Mouse (Mus musculus): ENCODE data around the gene Tmtc1.

The Tmtc1 gene

DNA sequence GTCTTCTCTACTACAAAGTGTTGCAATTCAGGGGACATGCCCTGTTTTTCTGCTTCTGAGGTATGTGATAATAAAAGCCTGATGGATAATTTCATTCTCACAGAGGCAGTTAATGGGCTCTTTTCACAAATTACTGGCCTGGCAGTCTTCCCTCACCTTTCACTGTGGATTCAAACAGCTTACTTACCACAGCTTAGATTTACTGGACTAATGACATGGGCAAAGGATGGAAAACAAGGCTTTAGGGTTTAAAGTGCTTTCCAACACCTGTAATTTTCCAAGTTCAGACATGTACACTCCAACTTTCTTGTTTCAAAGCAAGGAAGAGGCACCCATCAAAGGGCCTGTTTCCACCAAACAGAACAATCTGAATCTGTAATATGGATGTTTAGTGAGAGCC lies 129.1 kb downstream of the Tmtc1 start:
- no peak for DNase-seq (ENCODE audit: low read depth, low spot score)

- no peak for DNase-seq (ENCODE audit: low read depth, low spot score)
Observed at GRCm38 (mm10) chr6:148310981-148311380, 133.2 kb downstream of the Tmtc1 start.

DNA sequence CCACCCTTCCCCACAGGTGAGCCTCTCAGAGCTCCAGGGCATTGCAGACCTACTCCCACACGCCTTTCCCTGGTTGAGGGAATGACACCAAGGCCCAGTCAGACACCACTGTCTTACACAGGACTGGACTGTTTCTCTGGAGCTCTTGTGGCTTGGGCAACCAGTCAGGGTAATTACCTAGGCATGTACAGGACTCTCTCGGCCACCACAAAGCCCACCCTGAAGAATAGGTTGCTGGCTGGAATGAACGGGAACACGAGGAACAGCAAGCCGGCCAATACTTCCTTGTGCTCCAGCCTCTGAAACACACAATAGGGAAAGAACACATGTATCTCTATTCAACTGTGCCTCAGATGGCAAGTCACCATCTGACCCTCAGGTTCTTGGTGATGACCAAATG lies 138.4 kb downstream of the Tmtc1 start:
- no peak for DNase-seq (ENCODE audit: low read depth, low spot score)

DNA sequence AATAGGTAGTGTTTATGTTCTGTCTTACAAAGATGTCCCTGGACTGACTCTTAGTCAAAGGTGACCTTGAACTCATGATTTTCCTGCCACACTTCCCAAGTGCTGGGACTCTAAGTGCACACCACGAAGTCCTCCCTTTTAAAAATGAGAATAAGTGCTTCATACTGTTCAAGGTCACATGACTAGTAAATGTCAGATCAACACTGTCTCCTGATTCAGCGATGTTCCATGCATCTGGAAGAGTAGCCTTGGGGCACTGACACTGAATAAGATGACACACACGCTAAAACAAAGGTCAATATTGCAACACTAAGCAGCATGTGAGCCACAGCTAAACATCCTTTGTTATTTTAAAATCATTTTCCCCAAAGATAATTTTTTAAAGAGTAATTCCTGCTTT lies 139.0 kb downstream of the Tmtc1 start:
- DNase-seq (ENCODE audit: low read depth, low spot score): no peak

GRCm38 (mm10) chr6:148302261-148302660 lies 141.9 kb downstream of the Tmtc1 start:
- no peak for DNase-seq (ENCODE audit: low read depth, low spot score)

GRCm38 (mm10) chr6:148297086-148297485 lies 147.1 kb downstream of the Tmtc1 start:
- DNase-seq (ENCODE audit: low read depth, low spot score): no peak

- DNase-seq (ENCODE audit: low read depth, low spot score): no peak
Observed at GRCm38 (mm10) chr6:148296418-148296817, 147.8 kb downstream of the Tmtc1 start.

DNA sequence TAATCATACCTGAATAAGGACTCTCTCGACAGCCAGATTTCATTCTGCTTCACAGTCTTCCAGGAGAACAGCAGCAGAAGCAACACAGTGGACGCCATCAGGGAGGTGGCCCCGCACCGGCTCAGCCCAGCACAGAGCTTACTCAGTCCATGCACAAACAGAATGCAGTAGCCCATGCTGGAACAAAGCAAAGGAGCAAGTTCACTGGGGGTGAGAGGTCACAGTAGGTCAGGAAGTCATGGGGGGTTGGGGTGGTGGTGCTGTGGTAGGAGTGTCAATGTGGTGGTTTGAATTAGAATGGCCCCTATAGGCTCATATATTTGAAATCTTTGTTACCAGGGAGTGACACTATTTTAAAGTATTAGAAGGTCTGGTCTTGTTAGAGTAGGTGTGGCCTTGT lies 149.7 kb downstream of the Tmtc1 start:
- no peak for DNase-seq (ENCODE audit: low read depth, low spot score)

DNA sequence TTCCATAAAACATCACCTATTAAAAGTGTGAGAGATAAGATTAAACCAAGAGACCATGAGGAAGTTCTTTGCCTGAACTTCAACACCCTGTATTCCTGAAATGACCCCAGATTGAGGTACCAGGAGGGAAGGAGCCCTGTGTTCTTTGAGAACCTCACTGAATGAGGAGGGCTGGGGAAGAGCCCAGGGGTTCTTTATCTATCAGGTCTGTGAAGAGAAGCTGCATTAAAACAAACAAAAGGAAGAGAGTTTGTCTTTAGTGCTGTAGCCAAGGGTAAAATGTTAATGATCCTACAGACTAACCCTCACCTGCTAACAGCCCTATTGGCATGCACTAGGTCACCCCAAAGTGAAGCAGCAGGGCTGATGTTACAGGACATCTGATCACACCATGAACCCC lies 153.3 kb downstream of the Tmtc1 start:
- no peak for DNase-seq (ENCODE audit: low read depth, low spot score)

DNA sequence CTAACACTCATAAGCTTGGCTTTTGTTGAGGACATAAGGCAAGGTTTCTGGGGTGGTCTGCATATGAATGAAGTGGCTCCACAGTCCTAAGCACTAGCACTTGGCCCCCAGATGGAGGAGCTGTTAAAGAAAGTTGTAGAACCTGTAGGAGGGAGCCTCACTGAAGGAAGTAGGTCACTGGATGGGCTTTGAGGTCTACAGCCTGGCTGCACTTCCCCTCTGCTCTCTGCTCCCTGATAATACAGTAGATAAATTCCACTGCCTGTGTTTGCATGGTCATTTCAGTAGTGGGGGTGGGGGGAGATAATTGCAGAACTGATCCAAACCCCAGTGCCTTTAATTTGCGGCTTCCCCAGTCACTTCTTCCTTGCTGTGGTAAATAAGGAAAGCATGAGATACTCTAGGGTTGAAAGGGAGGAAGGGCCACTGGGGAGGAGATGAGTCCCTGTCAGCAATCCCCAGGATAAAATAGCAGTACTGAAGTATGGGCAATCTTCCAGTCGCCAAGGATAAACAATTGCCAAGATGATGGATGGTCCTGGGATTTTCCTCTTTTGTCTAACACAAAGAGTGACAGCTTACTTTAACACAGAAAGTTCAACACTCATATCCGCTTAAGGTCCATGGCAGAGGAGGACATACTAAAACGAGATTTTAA lies 160.8 kb downstream of the Tmtc1 start:
- DNase-seq (ENCODE audit: low read depth, low spot score): no peak

- DNase-seq (ENCODE audit: low read depth, low spot score): no peak
Observed at GRCm38 (mm10) chr6:148279240-148279639, 164.9 kb downstream of the Tmtc1 start.

DNA sequence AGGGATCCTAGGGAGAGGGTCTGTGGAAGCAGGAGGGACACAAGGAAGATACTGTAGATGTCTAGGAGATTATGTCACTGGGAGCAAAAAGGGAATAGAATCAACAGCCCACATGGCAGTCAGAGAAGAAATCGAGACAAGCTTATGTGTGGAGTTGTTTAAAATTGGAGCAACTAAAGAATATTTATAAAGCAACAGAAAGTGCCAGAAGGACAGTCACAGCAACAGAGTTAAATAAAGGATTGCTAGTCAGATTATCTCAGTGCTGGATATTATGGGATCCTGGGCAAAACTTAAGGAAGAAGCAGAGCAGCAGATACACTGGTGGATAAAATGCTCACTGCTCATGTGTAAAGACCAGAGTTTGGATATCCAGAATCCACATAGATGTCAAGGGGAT lies 167.8 kb downstream of the Tmtc1 start:
- DNase-seq (ENCODE audit: low read depth, low spot score): no peak

DNA sequence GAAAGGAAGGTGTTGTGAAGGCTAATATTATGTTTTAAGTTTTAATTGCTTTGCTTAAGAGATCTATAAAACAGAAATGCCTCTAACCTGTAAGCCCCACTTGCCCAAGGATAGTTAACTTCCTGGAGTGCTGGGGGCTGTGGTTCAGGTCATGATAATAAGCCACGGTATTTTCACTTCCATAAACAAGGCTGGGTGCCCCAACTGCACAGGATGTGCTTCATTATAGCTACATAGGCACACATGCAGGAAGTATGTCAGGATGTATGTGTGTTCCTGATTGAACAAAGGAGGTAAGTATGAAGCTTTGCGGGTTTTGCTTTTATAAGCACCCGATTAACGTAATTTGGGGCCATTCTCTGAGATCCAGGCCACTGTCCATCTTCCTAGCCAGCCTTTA lies 169.1 kb downstream of the Tmtc1 start:
- no peak for DNase-seq (ENCODE audit: low read depth, low spot score)

DNA sequence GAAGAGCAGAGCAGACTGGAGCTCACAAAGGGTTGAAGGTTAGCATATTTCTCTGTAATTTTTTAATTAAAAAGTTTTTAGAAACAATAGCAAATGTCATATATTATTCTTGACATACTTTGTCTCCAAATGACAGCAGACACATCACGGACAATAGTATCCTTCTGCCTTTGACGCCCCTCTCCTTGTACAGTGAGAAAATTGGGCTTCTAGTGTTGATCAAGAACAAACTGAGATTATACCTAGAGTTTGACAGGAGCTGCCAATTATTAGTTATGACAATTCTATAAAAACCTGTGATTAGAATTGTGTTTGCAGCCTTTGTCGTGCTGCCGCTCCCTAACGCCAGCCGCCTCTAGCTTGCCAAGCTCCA lies 183.5 kb downstream of the Tmtc1 start:
- no peak for DNase-seq (ENCODE audit: low read depth, low spot score)

GRCm38 (mm10) chr6:148259979-148260728 lies 184.0 kb downstream of the Tmtc1 start:
- DNase-seq (ENCODE audit: low read depth, low spot score): no peak

DNA sequence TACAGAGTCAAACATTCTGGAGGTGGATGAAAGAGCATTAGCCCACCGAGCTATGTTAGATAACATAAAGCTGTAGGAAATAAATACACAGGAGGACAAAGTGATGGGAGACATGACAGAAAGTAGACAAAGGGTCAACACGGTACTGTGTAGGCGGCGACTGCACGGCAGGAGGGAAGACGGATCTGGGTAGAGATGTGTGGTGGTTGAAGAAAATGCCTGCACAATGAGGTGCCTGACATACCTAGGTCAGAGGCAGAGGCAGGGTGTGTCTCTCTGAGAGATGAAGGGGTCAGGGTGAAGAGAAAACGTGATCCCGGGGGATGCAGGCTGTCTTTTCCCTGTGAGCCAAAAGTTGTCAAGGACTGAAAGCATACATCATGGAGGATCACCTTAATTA lies 185.1 kb downstream of the Tmtc1 start:
- DNase-seq (ENCODE audit: low read depth, low spot score): no peak

- DNase-seq (ENCODE audit: low read depth, low spot score): no peak
Observed at GRCm38 (mm10) chr6:148257805-148258204, 186.4 kb downstream of the Tmtc1 start.

DNA sequence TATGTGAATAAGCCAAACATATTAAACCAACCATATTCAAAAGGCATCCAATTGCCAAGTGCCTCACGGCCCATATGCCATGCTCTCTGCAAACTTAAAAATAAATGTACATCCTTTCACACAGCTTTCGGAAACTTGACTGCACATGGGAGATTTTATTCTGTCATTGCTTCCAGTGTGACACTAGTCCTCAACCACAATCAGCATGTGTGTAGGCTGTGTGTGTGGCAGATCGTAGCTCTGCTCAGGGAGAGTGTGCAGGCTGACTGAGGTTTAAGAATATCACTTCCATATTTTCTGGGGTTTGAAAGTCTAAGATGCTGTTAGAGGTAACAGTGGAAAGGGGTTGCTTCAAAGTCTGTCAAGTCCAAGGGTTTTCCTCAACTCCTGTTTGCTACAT lies 188.1 kb downstream of the Tmtc1 start:
- DNase-seq (ENCODE audit: low read depth, low spot score): no peak

GRCm38 (mm10) chr6:148255395-148256053 lies 188.7 kb downstream of the Tmtc1 start:
- DNase-seq (ENCODE audit: low read depth, low spot score): no peak

GRCm38 (mm10) chr6:148249221-148249620 lies 195.0 kb downstream of the Tmtc1 start:
- DNase-seq (ENCODE audit: low read depth, low spot score): no peak

DNA sequence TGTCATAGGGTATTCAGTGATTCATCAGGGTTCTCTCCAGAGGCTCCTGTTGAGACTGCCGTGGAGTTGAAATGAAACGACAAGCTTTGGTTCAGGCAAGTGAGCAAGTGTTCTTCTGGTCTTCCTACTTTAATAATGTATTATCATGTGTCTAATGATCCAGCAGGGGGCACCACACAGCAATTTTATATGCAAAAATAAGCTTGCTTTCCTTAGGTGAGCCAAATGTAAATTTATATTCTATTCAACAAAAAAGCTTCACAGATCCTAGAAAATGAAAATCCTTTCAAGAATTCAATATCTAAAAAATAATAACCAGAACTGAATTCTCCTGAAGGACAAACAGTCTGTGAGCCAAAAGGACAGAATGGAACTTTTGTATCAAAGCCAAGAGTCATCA lies 195.6 kb downstream of the Tmtc1 start:
- peak; percentile 53 for DNase-seq (ENCODE audit: low read depth, low spot score)

DNA sequence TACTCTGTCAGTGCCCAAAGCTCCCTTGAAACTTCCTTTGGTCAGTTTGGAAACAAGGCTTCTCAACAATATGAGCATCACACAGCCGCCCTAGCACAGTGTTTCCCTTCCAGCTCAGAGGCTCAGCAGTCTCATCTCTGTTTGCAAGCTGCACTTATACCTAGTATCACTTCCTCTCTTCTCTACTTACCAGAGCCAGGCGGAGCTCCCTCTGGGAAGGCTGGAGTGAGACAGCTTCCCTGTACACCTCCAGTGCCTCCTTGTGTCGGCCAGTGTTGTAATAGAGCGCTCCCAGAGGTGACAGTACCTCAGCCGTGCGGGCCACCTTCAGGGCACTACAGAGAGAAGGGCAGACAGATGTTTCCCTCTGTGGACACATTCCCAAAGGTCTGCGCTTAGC lies 197.6 kb downstream of the Tmtc1 start:
- no peak for DNase-seq (ENCODE audit: low read depth, low spot score)

DNA sequence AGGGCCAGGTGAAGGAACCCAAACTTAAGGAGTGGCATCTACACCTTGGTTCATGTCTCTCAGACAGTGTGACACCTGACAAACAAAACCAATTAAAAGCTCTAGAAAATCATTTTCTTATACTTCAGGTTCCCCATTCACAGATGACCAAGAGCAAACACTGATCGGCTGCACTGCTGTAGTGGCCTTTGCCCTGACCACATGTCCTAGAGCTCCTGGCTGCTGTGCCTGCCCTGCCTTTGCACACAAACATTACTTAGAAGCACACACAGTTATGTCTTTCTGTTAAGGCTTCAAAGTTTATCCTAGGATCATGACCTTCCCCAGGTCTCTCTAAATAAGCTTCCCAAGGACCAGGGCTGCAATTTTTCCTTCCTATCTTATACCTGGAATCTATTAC lies 199.4 kb downstream of the Tmtc1 start:
- DNase-seq (ENCODE audit: low read depth, low spot score): no peak
